Mouse (Mus musculus) cerebellum, adult 2 months (tissue): ENCODE measurements around the gene Slc25a13.

ENCODE experiments used
- CTCF ChIP-seq: fragments of 200-500 bp; IDR thresholded peaks from 2 replicates; pipeline ENCODE4 v1.5.1; 2011; ENCODE audit warnings: low read depth, mild to moderate bottlenecking, control low read depth, low read length, moderate library complexity, borderline replicate concordance; ENCODE audit not compliant: insufficient read depth
- POLR2A ChIP-seq: fragments of 200-500 bp; IDR thresholded peaks from 2 replicates; pipeline ENCODE4 v1.6.1; 2011; ENCODE audit warnings: low read length, control low read depth, borderline replicate concordance; ENCODE audit not compliant: insufficient read depth

GRCm38 (mm10) chr6:6159221-6159859, 57.6 kb downstream of the Slc25a13 start:
- TF ChIP-seq CTCF (no peak), POLR2A (no peak)
